Comparison of ENCODE assay signal across 15 mouse cellular contexts in genomic region chr13:103174431-103174830, GRCm38 (mm10).
DNase-seq lines count a peak whose midpoint lies in the region; ATAC-seq and TF ChIP-seq lines count a peak whose summit lies in the region.
"Had no signal": no experiment of that assay in that cellular context is flagged by ENCODE, and none has a peak within 500 bp of the region (broad histone marks: within the 10 kb centered on the region; RNA-seq: fewer than 3 reads in every experiment).

No protein-coding gene starts in this region.

- ATAC-seq in heart, embryonic 12.5 days (ENCODE audit: insufficient number of reproducible peaks, low FRiP score), result no peak
- no peak for ATAC-seq in lung, embryonic 14.5 days (ENCODE audit: insufficient read depth)

- no peaks in the 10 kb centered on the region for H3K27me3 ChIP-seq in heart, embryonic 12.5 days (replicated peaks)
- H3K27me3 ChIP-seq in lung, embryonic 14.5 days (ENCODE audit: insufficient read depth, low read length), result no peaks in the 10 kb centered on the region
- H3K27me3 ChIP-seq: forebrain, embryonic 13.5 days; heart, embryonic 15.5 days; lung, embryonic 15.5 days; midbrain, embryonic 12.5 days; neural tube, embryonic 12.5 days had no signal

- no peaks in the 10 kb centered on the region for H3K9me3 ChIP-seq in heart, embryonic 12.5 days (replicated peaks)
- no peaks in the 10 kb centered on the region for H3K9me3 ChIP-seq in lung, embryonic 14.5 days (ENCODE audit: low read depth, low read length)
- H3K9me3 ChIP-seq: forebrain, embryonic 13.5 days; G1E; heart, embryonic 15.5 days; lung, embryonic 15.5 days; midbrain, embryonic 12.5 days; neural tube, embryonic 12.5 days had no signal

- DNase-seq in adrenal gland, adult 2 months, result peak; percentile 20
- no peak for DNase-seq in adrenal gland, postnatal 25 days
- peak; percentile 34 to 51 for DNase-seq in heart, adult 18-20 months
- DNase-seq in lung, embryonic 14.5 days, result peak; percentile 37
- no peak for DNase-seq in lung, adult 2 months
- no peak for DNase-seq in cerebellum, adult 8-10 months

- H3K4me1 ChIP-seq in heart, embryonic 12.5 days (replicated peaks), result peaks cover 5% of the 10 kb centered on the region; the same call in 1 of the 2 replicates
- no peaks in the 10 kb centered on the region for H3K4me1 ChIP-seq in lung, embryonic 14.5 days (ENCODE audit: insufficient read depth)
- H3K4me1 ChIP-seq in lung, adult 2 months (ENCODE audit: control insufficient read depth, insufficient read depth, low read length), result no peaks in the 10 kb centered on the region
- H3K4me1 ChIP-seq: forebrain, embryonic 13.5 days; lung, embryonic 15.5 days; midbrain, embryonic 12.5 days had no signal

- no peak for TF ChIP-seq POLR2A in lung, adult 2 months (IDR thresholded peaks at IDR 0.05; ENCODE audit: borderline replicate concordance, extremely low read depth, low read depth, low read length)

- no peak overlapping the region for H3K4me2 ChIP-seq in heart, embryonic 12.5 days
- H3K4me2 ChIP-seq in lung, embryonic 14.5 days, result no peak overlapping the region
- H3K4me2 ChIP-seq: forebrain, embryonic 13.5 days; heart, embryonic 15.5 days; midbrain, embryonic 12.5 days; neural tube, embryonic 12.5 days had no signal

- H3K9ac ChIP-seq in heart, embryonic 12.5 days, result no peak overlapping the region
- no peak overlapping the region for H3K9ac ChIP-seq in lung, embryonic 14.5 days
- H3K9ac ChIP-seq: forebrain, embryonic 13.5 days; heart, embryonic 15.5 days; liver, embryonic 14.5 days; lung, embryonic 15.5 days; midbrain, embryonic 12.5 days; neural tube, embryonic 12.5 days had no signal

- H3K4me3 ChIP-seq in heart, embryonic 12.5 days, result no peak overlapping the region
- no peak overlapping the region for H3K4me3 ChIP-seq in lung, embryonic 14.5 days (ENCODE audit: low read depth, low read length)
- H3K4me3 ChIP-seq in lung, adult 2 months (replicated peaks; ENCODE audit: extremely low read depth, low read depth, low read length), result no peak overlapping the region
- H3K4me3 ChIP-seq: forebrain, embryonic 13.5 days; heart, embryonic 15.5 days; lung, embryonic 15.5 days; midbrain, embryonic 12.5 days; myocyte; neural tube, embryonic 12.5 days had no signal

- WGBS in heart, embryonic 12.5 days, result 73% methylated on average over 5 of the region's 5 CpGs
- 60% methylated on average over 5 of the region's 5 CpGs for WGBS in lung, embryonic 14.5 days
- 76% methylated on average over 5 of the region's 5 CpGs for WGBS in lung, adult 2 months

- no peak overlapping the region for H3K27ac ChIP-seq in heart, embryonic 12.5 days (ENCODE audit: poor library complexity, severe bottlenecking)
- no peak overlapping the region for H3K27ac ChIP-seq in lung, embryonic 14.5 days (ENCODE audit: low read depth)
- H3K27ac ChIP-seq: forebrain, embryonic 13.5 days; heart, embryonic 15.5 days; liver, embryonic 14.5 days; lung, embryonic 15.5 days; midbrain, embryonic 12.5 days; neural tube, embryonic 12.5 days had no signal

- no peak for TF ChIP-seq CTCF in lung, embryonic 14.5 days (IDR thresholded peaks at IDR 0.05; ENCODE audit: low read depth)
- TF ChIP-seq CTCF in lung, adult 2 months (IDR thresholded peaks at IDR 0.05; ENCODE audit: insufficient read depth, low read length), result no peak

- H3K36me3 ChIP-seq in heart, embryonic 12.5 days, result no peaks in the 10 kb centered on the region
- no peaks in the 10 kb centered on the region for H3K36me3 ChIP-seq in lung, embryonic 14.5 days (ENCODE audit: insufficient read depth)
- H3K36me3 ChIP-seq: G1E; heart, embryonic 15.5 days; lung, embryonic 15.5 days; midbrain, embryonic 12.5 days; neural tube, embryonic 12.5 days had no signal

Comparison
In these comparisons a context has a peak if more than half of its experiments do, and no peak if none do; other contexts are left out.
1. DNase-seq: peak in adrenal gland, adult 2 months (single experiment), heart, adult 18-20 months (2 of 2) and lung, embryonic 14.5 days (single experiment); none in adrenal gland, postnatal 25 days (single experiment), lung, adult 2 months (single experiment) and cerebellum, adult 8-10 months (single experiment).